Mouse (Mus musculus) mammary gland, adult 2 months (tissue): ENCODE data around the gene Pam16. TPM values are rescaled to one million over a fixed set of nuclear protein-coding genes. Genes with fewer than 3 reads are reported as not detected.

Experiments used
- polyA plus RNA-seq: library from polyadenylated mRNA; depleted of rRNA; stranded (reverse); fragments of >200 nt; gene quantifications from 2 replicates; pipeline ENCODE4 v1.2.3, GENCODE M21; 2012; ENCODE audit warnings: low replicate concordance; rRNA removed

Pam16 gene
- polyA plus RNA-seq = 16.4 and 16.5 TPM in 2 replicates

GRCm38 (mm10) chr16:4624481-4625110, at the start of gene Pam16:
Gene Pam16, minus strand, starts transcription at chr16:4624988.

GRCm38 (mm10) chr16:4639831-4640237, 15.0 kb upstream of the Pam16 start, which contains the start of the genes Vasn and Dnaja3:
Gene Vasn, plus strand, starts transcription at chr16:4639941.
Gene Dnaja3, plus strand, starts transcription at chr16:4639989.

GRCm38 (mm10) chr16:4593971-4594813, 30.6 kb downstream of the Pam16 start, which contains the start of gene Glis2:
Gene Glis2, plus strand, starts transcription at chr16:4594713.

Other genes with a start within 250 kb of the Pam16 start
- gene Adcy9, start 204.5 kb downstream of the Pam16 start, polyA plus RNA-seq = 10.7 and 15.7 TPM in 2 replicates
- gene Srl, start 83.2 kb downstream of the Pam16 start, polyA plus RNA-seq = 2.3 and 93.5 TPM in 2 replicates
- 8.1 and 10.8 TPM in 2 replicates for gene Tfap4, start 65.1 kb downstream of the Pam16 start, polyA plus RNA-seq
- 27.6 and 30.4 TPM in 2 replicates for gene Glis2, start 30.3 kb downstream of the Pam16 start, polyA plus RNA-seq
- gene Vasn, start 15.0 kb upstream of the Pam16 start, polyA plus RNA-seq = 55.7 and 69.7 TPM in 2 replicates
- gene Dnaja3, start 15.0 kb upstream of the Pam16 start, polyA plus RNA-seq = 22.9 and 40.5 TPM in 2 replicates
- 101 and 150 TPM in 2 replicates for gene Coro7, start 54.8 kb upstream of the Pam16 start, polyA plus RNA-seq
- 5.5 and 7.7 TPM in 2 replicates for gene Nmral1, start 94.4 kb upstream of the Pam16 start, polyA plus RNA-seq
- gene Hmox2, start 101.4 kb upstream of the Pam16 start, polyA plus RNA-seq = 25.1 and 44.8 TPM in 2 replicates
- 130 and 138 TPM in 2 replicates for gene Cdip1, start 165.3 kb upstream of the Pam16 start, polyA plus RNA-seq
- 0.13 TPM in 1 of 2 replicates, not detected in the other for gene 4930562C15Rik, start 210.4 kb upstream of the Pam16 start, polyA plus RNA-seq